In the genomic region with DNA sequence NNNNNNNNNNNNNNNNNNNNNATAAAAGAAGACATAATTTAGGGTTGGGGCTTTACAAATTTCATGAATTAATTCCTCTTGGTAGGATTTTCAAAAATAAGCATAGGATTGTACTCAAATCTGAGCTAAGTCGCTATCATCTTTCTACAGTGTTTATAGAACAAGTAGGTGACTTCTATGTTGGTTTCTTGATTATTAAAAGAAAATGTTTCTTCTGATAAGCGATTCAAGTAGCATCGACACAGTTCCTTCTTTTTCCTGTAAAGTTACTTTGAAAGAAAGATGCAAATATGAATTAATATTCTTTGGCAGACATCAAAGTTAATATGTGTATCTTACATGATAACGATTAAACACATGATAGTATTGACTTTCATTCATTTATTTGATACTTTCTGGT, we compare ENCODE assay signal across 1 mouse cellular context.
TF ChIP-seq lines count a peak whose summit lies in the region.

No protein-coding gene starts in this region.

TF ChIP-seq in myocyte, 11 proteins besides CTCF, POLR2A, EP300 and RAD21:
- no peak for TF ChIP-seq MYOG (IDR thresholded peaks at IDR 0.05; ENCODE audit: control insufficient read depth in 1 of 3, insufficient read depth in 1 of 3, insufficient read length in 2 of 3, low read depth in 2 of 3)
